Mouse (Mus musculus): ENCODE measurements around the gene Neurod1. TPM values are rescaled to one million over a fixed set of nuclear protein-coding genes. Genes with fewer than 3 reads are reported as not detected.

Neurod1 gene
- polyA plus RNA-seq, 1 experiment from 2014 or later = not detected

- 82% methylated on average over 3 of the region's 3 CpGs for WGBS
Measured at GRCm38 (mm10) chr2:79443861-79444620, 12.5 kb downstream of the Neurod1 start.

GRCm38 (mm10) chr2:79443401-79443800 is 13.2 kb downstream of the Neurod1 start:
- H3K4me2 ChIP-seq (ENCODE audit: low read length) = no peak overlapping the region
- H3K9ac ChIP-seq (ENCODE audit: low read depth, low read length) = no peak overlapping the region
- no peak for TF ChIP-seq CTCF (IDR thresholded peaks at IDR 0.05; ENCODE audit: low read depth)
- H3K27me3 ChIP-seq (ENCODE audit: insufficient read depth, low read length) = no peaks in the 10 kb centered on the region
- 91% methylated on average over 2 of the region's 2 CpGs for WGBS
- no peaks in the 10 kb centered on the region for H3K4me1 ChIP-seq (replicated peaks; ENCODE audit: insufficient read depth, low read length)
- H3K4me3 ChIP-seq (replicated peaks; ENCODE audit: low read depth, low read length) = no peak overlapping the region
- no peaks in the 10 kb centered on the region for H3K9me3 ChIP-seq (replicated peaks; ENCODE audit: low read length)
- ATAC-seq (replicated peaks; ENCODE audit: low FRiP score, low read depth) (no peak), DNase-seq (ENCODE audit: low spot score) (no peak)
- H3K36me3 ChIP-seq (ENCODE audit: insufficient read depth, low read length) = no peaks in the 10 kb centered on the region
- no peak overlapping the region for H3K27ac ChIP-seq

More at GRCm38 (mm10) chr2:79443861-79444620, 12.5 kb downstream of the Neurod1 start:
- DNase-seq (ENCODE audit: low spot score) (no peak), ATAC-seq (replicated peaks; ENCODE audit: low FRiP score, low read depth) (no peak)
- TF ChIP-seq CTCF (IDR thresholded peaks at IDR 0.05; ENCODE audit: low read depth) = no peak
- no peak overlapping the region for H3K4me2 ChIP-seq (ENCODE audit: low read length)
- no peaks in the 10 kb centered on the region for H3K4me1 ChIP-seq (replicated peaks; ENCODE audit: insufficient read depth, low read length)
- no peak overlapping the region for H3K9ac ChIP-seq (ENCODE audit: low read depth, low read length)
- no peaks in the 10 kb centered on the region for H3K27me3 ChIP-seq (ENCODE audit: insufficient read depth, low read length)
- H3K36me3 ChIP-seq (ENCODE audit: insufficient read depth, low read length) = no peaks in the 10 kb centered on the region
- H3K9me3 ChIP-seq (replicated peaks; ENCODE audit: low read length) = no peaks in the 10 kb centered on the region
- H3K4me3 ChIP-seq (replicated peaks; ENCODE audit: low read depth, low read length) = no peak overlapping the region
- H3K27ac ChIP-seq = no peak overlapping the region

- no peak for DNase-seq (ENCODE audit: low spot score)
- Histone ChIP-seq H3K27ac (no peak overlapping the region), H3K4me1 (replicated peaks; ENCODE audit: insufficient read depth, low read length) (no peaks in the 10 kb centered on the region), H3K4me3 (replicated peaks; ENCODE audit: low read depth, low read length) (no peak overlapping the region), H3K9ac (ENCODE audit: low read depth, low read length) (no peak overlapping the region), H3K27me3 (ENCODE audit: insufficient read depth, low read length) (no peaks in the 10 kb centered on the region), H3K4me2 (ENCODE audit: low read length) (no peak overlapping the region), H3K9me3 (replicated peaks; ENCODE audit: low read length) (no peaks in the 10 kb centered on the region), H3K36me3 (ENCODE audit: insufficient read depth, low read length) (no peaks in the 10 kb centered on the region)
- TF ChIP-seq CTCF (IDR thresholded peaks at IDR 0.05; ENCODE audit: low read depth) = no peak
- ATAC-seq (replicated peaks; ENCODE audit: low FRiP score, low read depth) = no peak
- WGBS = 83% methylated on average over 6 of the region's 6 CpGs
Measured at GRCm38 (mm10) chr2:79442906-79443305, 13.6 kb downstream of the Neurod1 start.

GRCm38 (mm10) chr2:79442227-79442626 is 14.3 kb downstream of the Neurod1 start:
- no peak for DNase-seq (ENCODE audit: low spot score)
- Histone ChIP-seq H3K4me1 (replicated peaks; ENCODE audit: insufficient read depth, low read length) (no peaks in the 10 kb centered on the region), H3K9ac (ENCODE audit: low read depth, low read length) (no peak overlapping the region), H3K9me3 (replicated peaks; ENCODE audit: low read length) (no peaks in the 10 kb centered on the region), H3K36me3 (ENCODE audit: insufficient read depth, low read length) (no peaks in the 10 kb centered on the region), H3K4me3 (replicated peaks; ENCODE audit: low read depth, low read length) (no peak overlapping the region), H3K27me3 (ENCODE audit: insufficient read depth, low read length) (no peaks in the 10 kb centered on the region), H3K27ac (no peak overlapping the region), H3K4me2 (ENCODE audit: low read length) (no peak overlapping the region)
- no peak for TF ChIP-seq CTCF (IDR thresholded peaks at IDR 0.05; ENCODE audit: low read depth)
- 91% methylated on average over 2 of the region's 2 CpGs for WGBS
- no peak for ATAC-seq (replicated peaks; ENCODE audit: low FRiP score, low read depth)

- DNase-seq (ENCODE audit: low spot score) (no peak), ATAC-seq (replicated peaks; ENCODE audit: low FRiP score, low read depth) (no peak)
- H3K36me3 ChIP-seq (ENCODE audit: insufficient read depth, low read length) = no peaks in the 10 kb centered on the region
- H3K4me2 ChIP-seq (ENCODE audit: low read length) = no peak overlapping the region
- TF ChIP-seq CTCF (IDR thresholded peaks at IDR 0.05; ENCODE audit: low read depth) = no peak
- no peak overlapping the region for H3K27ac ChIP-seq
- H3K4me3 ChIP-seq (replicated peaks; ENCODE audit: low read depth, low read length) = no peak overlapping the region
- no peaks in the 10 kb centered on the region for H3K27me3 ChIP-seq (ENCODE audit: insufficient read depth, low read length)
- no peak overlapping the region for H3K9ac ChIP-seq (ENCODE audit: low read depth, low read length)
- H3K9me3 ChIP-seq (replicated peaks; ENCODE audit: low read length) = no peaks in the 10 kb centered on the region
- 0 out of 2 replicates have a peak, but pooled peaks cover 3% of the 10 kb centered on the region for H3K4me1 ChIP-seq (replicated peaks; ENCODE audit: insufficient read depth, low read length)
Measured at GRCm38 (mm10) chr2:79430061-79430460, 26.5 kb downstream of the Neurod1 start.

GRCm38 (mm10) chr2:79429650-79430049 is 26.9 kb downstream of the Neurod1 start:
- DNase-seq (ENCODE audit: low spot score) (peak; percentile 5), ATAC-seq (replicated peaks; ENCODE audit: low FRiP score, low read depth) (no peak)
- no peaks in the 10 kb centered on the region for H3K27me3 ChIP-seq (ENCODE audit: insufficient read depth, low read length)
- no peak overlapping the region for H3K4me2 ChIP-seq (ENCODE audit: low read length)
- no peak for TF ChIP-seq CTCF (IDR thresholded peaks at IDR 0.05; ENCODE audit: low read depth)
- WGBS = 10% methylated on average over 6 of the region's 6 CpGs
- no peaks in the 10 kb centered on the region for H3K9me3 ChIP-seq (replicated peaks; ENCODE audit: low read length)
- 0 out of 2 replicates have a peak, but pooled peaks cover 3% of the 10 kb centered on the region for H3K4me1 ChIP-seq (replicated peaks; ENCODE audit: insufficient read depth, low read length)
- H3K27ac ChIP-seq = no peak overlapping the region
- H3K36me3 ChIP-seq (ENCODE audit: insufficient read depth, low read length) = no peaks in the 10 kb centered on the region
- H3K4me3 ChIP-seq (replicated peaks; ENCODE audit: low read depth, low read length) = no peak overlapping the region
- H3K9ac ChIP-seq (ENCODE audit: low read depth, low read length) = no peak overlapping the region
